Mouse (Mus musculus) kidney, embryonic 14.5 days (tissue): ENCODE data around the gene Sec31b. TPM values are rescaled to one million over a fixed set of nuclear protein-coding genes. Genes with fewer than 3 reads are reported as not detected.
A peak's percentile ranks its signal among the peaks of the same experiment; 100 is the strongest.

Experiments
- ATAC-seq: fragments of 200-750 bp; cut with Nextera tagmentation; 2 replicates; pipeline ENCODE4 v1.8.0; 2017; ENCODE audit warnings: moderate number of reproducible peaks, mild to moderate bottlenecking, moderate TSS enrichment, moderate library complexity; ENCODE audit not compliant: low FRiP score, low TSS enrichment
- H3K27ac ChIP-seq: fragments of 300-500 bp; sonication (generic); 2 replicates; pipeline ENCODE4 v1.5.1; 2014; ENCODE audit warnings: low read depth, mild to moderate bottlenecking, low read length, moderate library complexity, mixed read lengths
- H3K27me3 ChIP-seq: fragments of 300-500 bp; sonication (generic); 2 replicates; pipeline ENCODE4 v1.6.1; 2014; ENCODE audit warnings: mild to moderate bottlenecking, low read length; ENCODE audit not compliant: control insufficient read depth, insufficient read depth
- H3K36me3 ChIP-seq: fragments of 300-500 bp; sonication (generic); 2 replicates; pipeline ENCODE4 v1.6.1; 2014; ENCODE audit warnings: low read length, mixed read lengths; ENCODE audit not compliant: control insufficient read depth, insufficient read depth
- H3K4me1 ChIP-seq: fragments of 300-500 bp; sonication (generic); 2 replicates; pipeline ENCODE4 v1.6.1; 2014; ENCODE audit warnings: low read length, mixed read lengths; ENCODE audit not compliant: control insufficient read depth, insufficient read depth
- H3K4me2 ChIP-seq: fragments of 300-500 bp; sonication (generic); replicated peaks from 2 replicates; pipeline ENCODE4 v1.6.1; 2014; ENCODE audit warnings: low read depth, mild to moderate bottlenecking, low read length
- H3K4me3 ChIP-seq: fragments of 300-500 bp; sonication (generic); 2 replicates; pipeline ENCODE4 v1.5.1; 2014; ENCODE audit warnings: mild to moderate bottlenecking, low read length
- H3K9ac ChIP-seq: fragments of 300-500 bp; sonication (generic); 2 replicates; pipeline ENCODE4 v1.6.1; 2014; ENCODE audit warnings: low read depth, mild to moderate bottlenecking, low read length, moderate library complexity
- H3K9me3 ChIP-seq: fragments of 300-500 bp; sonication (generic); 2 replicates; pipeline ENCODE4 v1.6.1; 2016; ENCODE audit warnings: low read length; ENCODE audit not compliant: control insufficient read depth
- WGBS: fragments of 180-500 bp; shearing (Covaris S2); extraction: QIAGEN DNeasy Blood & Tissue Kit; methylation state at CpG from one replicate; pipeline ENCODE4 v1.1.7; 2014; 5-methylcytosine and 5-hydroxymethylcytosine counted together
- polyA plus RNA-seq: library from polyadenylated mRNA; unstranded; fragments of >200 nt; fragmentation: Nextera tagmentation; extraction: Ambion mirVana; gene quantifications from 2 replicates; pipeline ENCODE4 v1.2.1, GENCODE M21; 2014

The Sec31b gene
- polyA plus RNA-seq, 1 experiment from 2014 or later, result 0.87 TPM

DNA sequence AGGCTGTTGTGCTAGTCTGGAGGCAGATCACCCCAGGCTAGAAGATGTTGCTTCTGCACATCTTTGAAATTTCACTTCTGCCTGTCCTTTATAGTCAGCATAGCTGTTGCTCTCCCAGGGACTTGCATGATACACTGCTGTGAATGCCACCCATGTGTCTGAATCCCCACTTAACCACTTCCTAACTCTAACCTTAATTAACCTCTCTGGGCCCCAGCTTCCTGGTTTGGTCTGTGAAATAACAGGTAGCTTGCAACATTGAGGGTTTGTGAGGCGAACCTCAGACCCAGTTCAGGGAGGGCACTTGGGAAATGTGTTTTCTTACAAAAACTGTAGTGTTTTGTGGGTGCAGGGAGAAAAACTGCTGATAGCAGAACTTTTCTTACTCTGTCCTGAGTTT lies 32.4 kb upstream of the Sec31b start:
- H3K4me2 ChIP-seq, result no peak overlapping the region
- H3K27me3 ChIP-seq, result no peaks in the 10 kb centered on the region
- peaks cover 29% of the 10 kb centered on the region for H3K36me3 ChIP-seq
- ATAC-seq, result no peak
- H3K4me3 ChIP-seq, result no peak overlapping the region
- no peak overlapping the region for H3K27ac ChIP-seq
- H3K9ac ChIP-seq, result no peak overlapping the region
- H3K9me3 ChIP-seq, result no peaks in the 10 kb centered on the region
- no peaks in the 10 kb centered on the region for H3K4me1 ChIP-seq
- 74% methylated on average over 1 of the region's 1 CpGs for WGBS

DNA sequence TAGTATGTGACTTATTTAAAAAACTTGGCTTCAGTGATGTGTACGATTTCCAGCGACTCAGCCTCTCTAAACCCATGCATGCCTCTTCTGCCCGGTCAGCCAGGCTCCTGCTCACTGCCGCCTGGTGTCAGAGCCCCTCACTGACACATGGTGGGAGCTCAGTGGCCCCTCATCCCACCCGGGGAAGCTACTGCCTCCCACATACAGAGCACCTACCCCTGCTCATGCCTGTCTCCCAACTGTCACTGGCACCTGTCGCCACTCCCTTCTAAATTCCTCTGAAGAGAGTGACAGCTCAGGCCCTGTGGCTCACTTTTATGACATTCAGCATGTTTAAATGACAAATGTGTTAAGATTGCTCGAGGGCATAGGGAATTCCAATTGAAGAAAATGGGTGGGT lies 30.6 kb upstream of the Sec31b start:
- no peak overlapping the region for H3K4me3 ChIP-seq
- no peak overlapping the region for H3K4me2 ChIP-seq
- peaks cover 47% of the 10 kb centered on the region for H3K36me3 ChIP-seq
- H3K27me3 ChIP-seq, result no peaks in the 10 kb centered on the region
- H3K27ac ChIP-seq, result no peak overlapping the region
- no peak overlapping the region for H3K9ac ChIP-seq
- H3K4me1 ChIP-seq, result no peaks in the 10 kb centered on the region
- no peak for ATAC-seq
- 69% methylated on average over 7 of the region's 7 CpGs for WGBS
- H3K9me3 ChIP-seq, result no peaks in the 10 kb centered on the region

GRCm38 (mm10) chr19:44567763-44568162 lies 22.1 kb upstream of the Sec31b start:
- peaks cover 10% of the 10 kb centered on the region for H3K4me1 ChIP-seq
- no peak overlapping the region for H3K4me2 ChIP-seq
- H3K4me3 ChIP-seq, result no peak overlapping the region
- H3K9ac ChIP-seq, result no peak overlapping the region
- no peaks in the 10 kb centered on the region for H3K9me3 ChIP-seq
- H3K27ac ChIP-seq, result no peak overlapping the region
- WGBS, result 92% methylated on average over 3 of the region's 3 CpGs
- ATAC-seq, result no peak
- H3K36me3 ChIP-seq, result peaks cover 78% of the 10 kb centered on the region
- H3K27me3 ChIP-seq, result no peaks in the 10 kb centered on the region

GRCm38 (mm10) chr19:44564006-44564405 lies 18.3 kb upstream of the Sec31b start:
- no peak for ATAC-seq
- WGBS, result 94% methylated on average over 14 of the region's 14 CpGs
- H3K4me1 ChIP-seq, result peaks cover 10% of the 10 kb centered on the region
- H3K9me3 ChIP-seq, result no peaks in the 10 kb centered on the region
- H3K4me2 ChIP-seq, result peak overlapping the region; percentile 59; the same call in 1 of the 2 replicates
- H3K27me3 ChIP-seq, result no peaks in the 10 kb centered on the region
- peaks cover 40% of the 10 kb centered on the region for H3K36me3 ChIP-seq
- no peak overlapping the region for H3K27ac ChIP-seq
- 0 out of 2 replicates have a peak overlapping the region, but pooled peaks have one; percentile 89 for H3K4me3 ChIP-seq
- H3K9ac ChIP-seq, result no peak overlapping the region

GRCm38 (mm10) chr19:44562652-44563206 lies 17.1 kb upstream of the Sec31b start, which contains the start of gene Hif1an:
Gene Hif1an, plus strand, starts transcription at chr19:44562850.
- Histone ChIP-seq H3K4me1 (peaks cover 10% of the 10 kb centered on the region), H3K4me3 (peak within 1 kb of the TSS; percentile 89), H3K36me3 (peaks cover 27% of the 10 kb centered on the region), H3K27me3 (no peaks in the 10 kb centered on the region; the same call in 1 of the 2 replicates), H3K9me3 (no peaks in the 10 kb centered on the region), H3K4me2 (peak within 1 kb of the TSS; percentile 59), H3K27ac (peak within 1 kb of the TSS; percentile 71; the same call in 1 of the 2 replicates), H3K9ac (peak within 1 kb of the TSS; percentile 76)
- ATAC-seq, result peak; percentile 96
- under 1% methylated on average over 33 of the region's 33 CpGs for WGBS

DNA sequence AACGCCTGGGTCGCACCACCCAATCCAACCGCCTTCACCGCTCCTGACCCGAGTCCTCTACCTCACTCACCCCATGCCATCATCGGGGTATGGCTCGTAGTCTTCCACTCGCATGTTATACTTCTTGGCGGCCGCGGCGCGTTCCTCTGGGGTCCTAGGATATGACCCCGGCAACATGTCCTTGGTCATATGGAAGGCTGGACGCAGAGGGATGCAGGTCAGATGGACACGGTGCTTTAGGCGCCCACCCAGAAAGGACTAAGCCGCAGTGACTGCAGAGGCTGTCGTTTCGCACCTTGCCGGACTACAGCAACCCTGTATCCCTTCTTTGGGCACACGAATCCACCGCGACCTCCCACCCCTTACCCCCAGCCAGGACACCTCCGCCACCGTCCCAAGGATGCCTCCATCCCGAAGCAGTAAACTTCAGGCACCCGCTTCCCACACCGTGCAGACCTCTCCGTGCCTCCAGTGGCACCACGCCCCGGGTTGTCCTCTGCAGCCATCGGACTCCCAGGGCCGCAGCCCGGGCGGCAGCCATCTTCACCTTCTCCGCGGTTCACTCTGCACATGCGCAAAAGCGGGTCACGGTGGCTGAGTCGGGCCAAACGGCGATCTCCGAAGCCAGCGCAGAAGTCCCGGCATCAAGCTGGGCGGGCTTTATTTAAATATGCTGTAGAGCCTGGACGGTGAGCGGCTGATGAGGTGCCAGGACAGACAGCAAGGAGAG lies 9.4 kb upstream of the Sec31b start, which contains the start of gene Ndufb8:
Gene Ndufb8, minus strand, starts transcription at position 580 of the 730 bp plus-strand sequence.
- peak; percentile 87 for ATAC-seq
- H3K9me3 ChIP-seq, result no peaks in the 10 kb centered on the region
- H3K4me1 ChIP-seq, result peaks cover 13% of the 10 kb centered on the region
- peak within 1 kb of the TSS; percentile 94 for H3K4me3 ChIP-seq
- H3K9ac ChIP-seq, result peak within 1 kb of the TSS; percentile 74
- peaks cover 27% of the 10 kb centered on the region for H3K36me3 ChIP-seq
- H3K27ac ChIP-seq, result peak within 1 kb of the TSS; percentile 0; the same call in 1 of the 2 replicates
- H3K27me3 ChIP-seq, result no peaks in the 10 kb centered on the region; the same call in 1 of the 2 replicates
- WGBS, result under 1% methylated on average over 50 of the region's 50 CpGs
- H3K4me2 ChIP-seq, result peak within 1 kb of the TSS; percentile 91

DNA sequence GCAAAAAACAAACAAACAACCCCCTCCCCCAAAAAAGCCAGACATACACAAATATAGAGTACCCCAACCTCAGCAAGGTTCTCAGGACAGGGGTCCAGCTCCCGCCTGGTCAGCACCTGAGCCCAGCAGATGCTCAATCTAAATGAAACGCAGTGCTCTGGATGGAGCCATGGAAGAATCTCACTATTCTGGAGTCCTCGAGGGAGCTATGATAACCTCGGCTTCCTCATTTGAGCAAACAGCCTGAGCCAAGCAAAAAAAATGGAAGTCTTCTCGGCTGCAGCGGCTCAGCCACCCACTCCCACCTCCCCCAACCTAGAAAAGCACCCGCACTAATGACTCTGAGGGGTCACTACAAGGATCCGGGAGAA lies 8.8 kb upstream of the Sec31b start:
- H3K27ac ChIP-seq, result no peak overlapping the region; the same call in 1 of the 2 replicates
- 5% methylated on average over 8 of the region's 8 CpGs for WGBS
- no peaks in the 10 kb centered on the region for H3K9me3 ChIP-seq

GRCm38 (mm10) chr19:44553286-44553685 lies 7.6 kb upstream of the Sec31b start:
- ATAC-seq, result no peak
- H3K4me2 ChIP-seq, result no peak overlapping the region
- 83% methylated on average over 4 of the region's 4 CpGs for WGBS

More for the DNA sequence above, 8.8 kb upstream of the Sec31b start:
- Histone ChIP-seq H3K36me3 (peaks cover 33% of the 10 kb centered on the region), H3K27me3 (no peaks in the 10 kb centered on the region; the same call in 1 of the 2 replicates), H3K9ac (peak overlapping the region; percentile 74), H3K4me3 (peak overlapping the region; percentile 94), H3K4me2 (peak overlapping the region; percentile 91), H3K4me1 (peaks cover 13% of the 10 kb centered on the region)
- no peak; the same call in 1 of the 2 replicates for ATAC-seq

GRCm38 (mm10) chr19:44552731-44553130 lies 7.1 kb upstream of the Sec31b start, which contains the start of gene Gm20538:
Gene Gm20538, minus strand, starts transcription at chr19:44552831.
- H3K27me3 ChIP-seq, result no peaks in the 10 kb centered on the region
- H3K9ac ChIP-seq, result no peak within 1 kb of the TSS
- ATAC-seq, result no peak
- no peak within 1 kb of the TSS for H3K27ac ChIP-seq
- no peak within 1 kb of the TSS; the same call in 1 of the 2 replicates for H3K4me3 ChIP-seq
- peaks cover 45% of the 10 kb centered on the region for H3K36me3 ChIP-seq
- 96% methylated on average over 4 of the region's 4 CpGs for WGBS
- no peak within 1 kb of the TSS for H3K4me2 ChIP-seq
- H3K9me3 ChIP-seq, result no peaks in the 10 kb centered on the region
- H3K4me1 ChIP-seq, result peaks cover 13% of the 10 kb centered on the region

More at GRCm38 (mm10) chr19:44553286-44553685, 7.6 kb upstream of the Sec31b start:
- no peak overlapping the region for H3K4me3 ChIP-seq
- no peak overlapping the region for H3K27ac ChIP-seq
- H3K9ac ChIP-seq, result no peak overlapping the region
- no peaks in the 10 kb centered on the region for H3K9me3 ChIP-seq
- H3K4me1 ChIP-seq, result peaks cover 13% of the 10 kb centered on the region
- H3K36me3 ChIP-seq, result peaks cover 44% of the 10 kb centered on the region
- H3K27me3 ChIP-seq, result no peaks in the 10 kb centered on the region
